In the genomic region with DNA sequence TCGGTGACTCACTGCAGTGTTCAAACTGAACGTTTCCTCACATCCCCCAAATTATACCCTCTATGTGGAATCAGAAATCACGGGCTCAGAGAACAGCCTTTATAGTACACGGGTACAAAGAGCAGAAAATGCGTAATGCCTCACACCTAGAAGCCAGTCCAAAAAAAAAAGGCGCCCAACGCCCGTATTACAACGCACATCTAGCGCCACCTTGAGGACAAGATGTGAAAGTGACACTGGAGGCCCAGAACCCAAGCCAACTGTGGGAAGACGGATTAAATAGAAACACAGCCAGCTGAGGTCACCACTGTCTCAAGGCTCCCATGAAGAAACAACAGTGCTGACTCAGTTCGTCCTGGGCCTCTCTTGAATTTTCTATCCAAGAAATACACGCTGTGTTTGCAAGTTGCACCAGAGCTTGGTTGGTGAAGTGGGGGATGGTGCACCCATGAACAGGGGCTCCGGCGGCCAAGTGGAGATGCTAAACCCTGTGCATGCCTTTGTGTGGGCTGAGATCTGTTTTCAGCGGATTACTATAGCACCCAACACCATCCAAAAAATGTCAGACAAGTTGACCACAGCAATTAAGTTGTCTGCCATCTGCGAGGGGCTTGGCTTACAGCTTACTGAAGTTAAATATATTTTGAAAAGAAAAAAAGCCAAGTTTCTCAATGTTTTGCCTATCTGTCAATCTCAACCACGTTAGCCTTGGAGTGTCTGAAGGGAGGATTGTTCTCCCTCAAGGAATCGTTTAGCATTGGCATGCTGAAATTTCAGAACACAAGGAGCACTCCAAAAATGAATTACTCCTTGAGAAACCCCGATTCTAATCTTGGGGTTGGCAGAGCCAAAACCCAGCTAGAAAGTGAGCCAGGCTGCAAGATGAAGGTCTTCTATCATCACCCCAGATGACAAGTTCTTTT, we compare ENCODE assay signal across 8 mouse cellular contexts. TPM values are rescaled to one million over a fixed set of nuclear protein-coding genes. Genes with fewer than 3 reads are reported as not detected.
DNase-seq lines count a peak whose midpoint lies in the region; ATAC-seq and TF ChIP-seq lines count a peak whose summit lies in the region.

No protein-coding gene starts in this region.

- peak overlapping the region; percentile 18 for H3K4me2 ChIP-seq in forebrain, postnatal 0 days (ENCODE audit: low read depth)

- 24% methylated on average over 20 of the region's 20 CpGs for WGBS in cerebellum, adult 2 months
- 11% methylated on average over 20 of the region's 20 CpGs for WGBS in forebrain, postnatal 0 days
- WGBS in hindbrain, embryonic 10.5 days = 34% methylated on average over 20 of the region's 20 CpGs

- H3K9me3 ChIP-seq in forebrain, postnatal 0 days (ENCODE audit: low read length) = no peaks in the 10 kb centered on the region
- no peaks in the 10 kb centered on the region for H3K9me3 ChIP-seq in hindbrain, embryonic 10.5 days

- peak overlapping the region; percentile 35 for H3K4me3 ChIP-seq in cerebellum, adult 2 months (replicated peaks; ENCODE audit: insufficient read depth, low read depth, low read length)
- no peak overlapping the region for H3K4me3 ChIP-seq in forebrain, postnatal 0 days (ENCODE audit: low read depth, low read length)
- no peak overlapping the region for H3K4me3 ChIP-seq in hindbrain, embryonic 10.5 days

- no peak overlapping the region for H3K27ac ChIP-seq in cerebellum, adult 2 months (ENCODE audit: insufficient read depth, low read length)
- no peak overlapping the region for H3K27ac ChIP-seq in forebrain, postnatal 0 days (ENCODE audit: low read depth, low read length)
- H3K27ac ChIP-seq in hindbrain, embryonic 10.5 days = no peak overlapping the region

- no peaks in the 10 kb centered on the region for H3K27me3 ChIP-seq in cerebellum, adult 2 months (ENCODE audit: control insufficient read depth, insufficient read depth, low read length)
- peaks cover 7% of the 10 kb centered on the region; the same call in 1 of the 2 replicates for H3K27me3 ChIP-seq in forebrain, postnatal 0 days (ENCODE audit: insufficient read depth, low read length)
- peaks cover 7% of the 10 kb centered on the region; the same call in 1 of the 2 replicates for H3K27me3 ChIP-seq in hindbrain, embryonic 10.5 days (ENCODE audit: insufficient read depth, poor library complexity, severe bottlenecking)

- peak; percentile 82 for ATAC-seq in forebrain, postnatal 0 days

- TF ChIP-seq CTCF in cerebellum, adult 2 months (IDR thresholded peaks at IDR 0.05; ENCODE audit: borderline replicate concordance, insufficient read depth, low read depth, low read length) = peak; percentile 95
- TF ChIP-seq CTCF in forebrain, postnatal 0 days (IDR thresholded peaks at IDR 0.05; ENCODE audit: low read depth) = peak; percentile 97

- DNase-seq in ZHBTc4 (ENCODE audit: low read depth, low spot score) = peak; percentile 87
- DNase-seq in cerebellum, adult 2 months = peak; percentile 79 to 80
- peak; percentile 94 for DNase-seq in forebrain, postnatal 0 days
- DNase-seq in hindbrain, embryonic 10.5 days (ENCODE audit: low spot score) = peak; percentile 69
- peak; percentile 66 for DNase-seq in layer of hippocampus, adult 9-11 months
- DNase-seq in lung, postnatal 14 days = peak; percentile 81
- DNase-seq in right cerebral cortex, adult 2 months (ENCODE audit: low spot score in 2 of 2) = peak; percentile 80 to 84
- DNase-seq in yolk sac, embryonic 10.5 days (ENCODE audit: low spot score) = peak; percentile 68

- 0 out of 2 replicates have a peak, but pooled peaks cover 4% of the 10 kb centered on the region for H3K4me1 ChIP-seq in cerebellum, adult 2 months (ENCODE audit: control insufficient read depth, insufficient read depth, low read length)
- H3K4me1 ChIP-seq in forebrain, postnatal 0 days (ENCODE audit: insufficient read depth) = peaks cover 5% of the 10 kb centered on the region; the same call in 1 of the 2 replicates
- H3K4me1 ChIP-seq in hindbrain, embryonic 10.5 days (replicated peaks) = no peaks in the 10 kb centered on the region

- H3K36me3 ChIP-seq in forebrain, postnatal 0 days (ENCODE audit: insufficient read depth) = no peaks in the 10 kb centered on the region
- H3K36me3 ChIP-seq in hindbrain, embryonic 10.5 days = no peaks in the 10 kb centered on the region

- no peak overlapping the region for H3K9ac ChIP-seq in forebrain, postnatal 0 days

- no peak for TF ChIP-seq POLR2A in cerebellum, adult 2 months (IDR thresholded peaks at IDR 0.05; ENCODE audit: borderline replicate concordance, insufficient read depth, low read length)

RNA-seq across cellular contexts. Expression of a gene that starts 45.1 kb away (rescaled TPM):
- 28.8 and 29.3 TPM in 2 replicates for polyA plus RNA-seq in cerebellum, adult 2 months (2012; rRNA removed)
- total RNA-seq in forebrain, postnatal 0 days (2014; rRNA removed) = 35.2 and 49.2 TPM in 2 replicates
- polyA plus RNA-seq in forebrain, postnatal 0 days (2015; fragmentation: Nextera tagmentation; extraction: Ambion mirVana) = 54.0 and 59.1 TPM in 2 replicates
- polyA plus RNA-seq in hindbrain, embryonic 10.5 days (2016; fragmentation: Nextera tagmentation; extraction: Ambion mirVana) = 99.0 and 103 TPM in 2 replicates
